Mouse (Mus musculus): ENCODE data around the gene Ehmt1.

DNA sequence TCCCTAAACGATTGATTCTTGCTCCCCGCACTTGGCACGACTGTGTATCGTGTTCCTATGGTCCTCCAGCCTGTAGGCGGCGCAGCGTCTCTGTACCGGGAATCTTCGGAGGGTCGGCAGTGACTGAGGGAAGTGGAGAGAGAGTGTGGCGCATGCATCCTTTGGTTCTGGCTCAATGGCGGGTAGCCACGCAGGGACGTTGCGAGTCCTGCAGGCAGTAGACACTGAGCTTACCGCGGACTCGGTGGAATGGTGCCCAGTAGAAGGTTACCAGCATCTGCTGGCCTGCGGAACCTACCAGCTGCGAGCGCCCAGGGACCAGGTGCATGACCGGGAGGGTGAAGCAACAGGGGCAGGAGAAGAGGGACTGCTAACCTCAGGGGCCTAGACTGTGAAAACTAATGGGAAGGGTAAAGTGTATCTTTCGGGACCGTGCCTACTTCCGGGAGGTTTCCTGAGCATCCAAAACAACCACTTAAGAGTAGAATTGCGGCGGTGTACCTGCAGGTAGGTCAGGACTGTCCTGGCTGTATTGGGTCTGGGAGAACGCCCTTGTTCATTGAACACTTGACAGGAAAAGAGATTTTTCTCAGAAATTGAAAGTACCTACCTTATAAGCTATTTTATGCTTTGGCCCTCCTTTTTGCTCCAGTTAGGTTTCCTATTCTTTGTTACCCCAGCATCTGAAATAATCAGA, 43.0 kb upstream of the Ehmt1 start, which contains the start of gene Dph7:
- TF ChIP-seq CTCF (conservative IDR thresholded peaks at IDR 0.05; ENCODE audit: low read length) (peak; percentile 91), NANOG (IDR thresholded peaks at IDR 0.05; ENCODE audit: borderline replicate concordance, low read length) (no peak), POU5F1 (IDR thresholded peaks at IDR 0.05; ENCODE audit: borderline replicate concordance, low read length) (no peak)
